Mouse (Mus musculus) intestine, embryonic 16.5 days (tissue): ENCODE results near the gene Pnrc1. TPM values are rescaled to one million over a fixed set of nuclear protein-coding genes. Genes with fewer than 3 reads are reported as not detected.
A peak's percentile ranks its signal among the peaks of the same experiment; 100 is the strongest.

ENCODE experiments used
- ATAC-seq: fragments of 200-750 bp; cut with Nextera tagmentation; 2 replicates; pipeline ENCODE4 v1.8.0; 2017; ENCODE audit warnings: moderate TSS enrichment, moderate library complexity
- H3K27ac ChIP-seq: fragments of 300-500 bp; sonication (generic); 2 replicates; pipeline ENCODE4 v1.5.1; 2014; ENCODE audit warnings: mild to moderate bottlenecking, low read length
- H3K27me3 ChIP-seq: fragments of 300-500 bp; sonication (generic); replicated peaks from 2 replicates; pipeline ENCODE4 v1.6.1; 2014; ENCODE audit warnings: low read length, control low read depth, mixed read lengths; ENCODE audit not compliant: control insufficient read depth, insufficient read depth
- H3K36me3 ChIP-seq: fragments of 300-500 bp; sonication (generic); 2 replicates; pipeline ENCODE4 v1.6.1; 2014; ENCODE audit warnings: low read length, control low read depth; ENCODE audit not compliant: control insufficient read depth, insufficient read depth
- H3K4me1 ChIP-seq: fragments of 300-500 bp; sonication (generic); 2 replicates; pipeline ENCODE4 v1.6.1; 2014; ENCODE audit warnings: low read length, control low read depth, mixed read lengths; ENCODE audit not compliant: control insufficient read depth, insufficient read depth
- H3K4me2 ChIP-seq: fragments of 300-500 bp; sonication (generic); 2 replicates; pipeline ENCODE4 v1.6.1; 2014; ENCODE audit warnings: low read depth, low read length, control low read depth
- H3K4me3 ChIP-seq: fragments of 300-500 bp; sonication (generic); 2 replicates; pipeline ENCODE4 v1.5.1; 2014; ENCODE audit warnings: mild to moderate bottlenecking, low read length
- H3K9ac ChIP-seq: fragments of 300-500 bp; sonication (generic); 2 replicates; pipeline ENCODE4 v1.6.1; 2014; ENCODE audit warnings: low read depth, low read length
- H3K9me3 ChIP-seq: fragments of 300-500 bp; sonication (generic); 2 replicates; pipeline ENCODE4 v1.6.1; 2016; ENCODE audit warnings: low read length, control low read depth; ENCODE audit not compliant: control insufficient read depth
- WGBS: fragments of 180-500 bp; shearing (Covaris S2); extraction: QIAGEN DNeasy Blood & Tissue Kit; methylation state at CpG from one replicate; pipeline ENCODE4 v1.1.7; 2014; 5-methylcytosine and 5-hydroxymethylcytosine counted together
- polyA plus RNA-seq: library from polyadenylated mRNA; unstranded; fragments of >200 nt; fragmentation: Nextera tagmentation; extraction: Ambion mirVana; gene quantifications from 2 replicates; pipeline ENCODE4 v1.2.1, GENCODE M21; 2015

The Pnrc1 gene
- polyA plus RNA-seq, 1 experiment from 2014 or later: 51.0 TPM

DNA sequence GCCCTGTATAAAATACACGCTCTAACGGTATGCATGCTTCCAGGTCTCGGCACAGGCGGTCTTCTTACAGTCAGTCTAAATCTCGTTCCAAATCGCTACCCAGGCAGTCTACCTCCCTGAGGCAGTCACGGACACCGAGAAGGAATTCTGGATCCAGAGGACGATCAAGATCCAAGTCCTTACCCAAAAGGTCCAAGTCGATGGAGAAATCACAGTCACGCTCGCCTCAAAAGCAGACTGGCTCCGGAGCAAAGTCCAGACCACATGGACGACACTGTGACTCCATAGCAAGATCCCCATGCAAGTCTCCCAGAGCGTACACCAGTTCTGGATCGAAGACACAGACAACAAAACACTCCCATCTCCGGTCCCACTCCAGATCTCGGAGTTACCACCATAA lies 59.1 kb downstream of the Pnrc1 start:
- Histone ChIP-seq H3K27ac (no peak overlapping the region), H3K4me3 (no peak overlapping the region), H3K27me3 (no peaks in the 10 kb centered on the region), H3K9ac (no peak overlapping the region), H3K4me1 (no peaks in the 10 kb centered on the region), H3K9me3 (no peaks in the 10 kb centered on the region), H3K36me3 (no peaks in the 10 kb centered on the region), H3K4me2 (no peak overlapping the region)
- no peak for ATAC-seq
- 89% methylated on average over 18 of the region's 18 CpGs for WGBS

DNA sequence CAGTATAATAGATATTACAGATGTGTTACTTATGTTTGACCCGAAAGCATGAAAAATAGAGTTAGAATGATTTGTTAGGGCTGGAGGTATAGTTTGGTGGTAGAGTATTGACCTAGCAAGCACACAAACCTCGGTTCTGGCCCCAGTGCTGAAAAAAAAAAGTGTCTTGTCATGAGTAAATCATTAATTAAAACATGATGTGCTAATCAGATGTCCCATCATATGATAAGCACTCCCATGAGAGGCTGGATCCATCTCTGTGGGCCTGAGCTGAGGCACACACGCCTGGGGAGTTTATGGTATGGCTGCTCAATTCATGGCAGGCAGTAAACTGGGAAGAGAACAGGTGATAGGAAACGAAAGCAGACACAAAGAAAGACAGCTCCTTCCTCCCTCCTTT lies 60.3 kb downstream of the Pnrc1 start:
- Histone ChIP-seq H3K27me3 (no peaks in the 10 kb centered on the region), H3K9me3 (no peaks in the 10 kb centered on the region), H3K27ac (no peak overlapping the region), H3K36me3 (no peaks in the 10 kb centered on the region), H3K4me1 (no peaks in the 10 kb centered on the region), H3K4me3 (no peak overlapping the region), H3K9ac (no peak overlapping the region), H3K4me2 (no peak overlapping the region)
- 67% methylated on average over 4 of the region's 4 CpGs for WGBS
- no peak for ATAC-seq

DNA sequence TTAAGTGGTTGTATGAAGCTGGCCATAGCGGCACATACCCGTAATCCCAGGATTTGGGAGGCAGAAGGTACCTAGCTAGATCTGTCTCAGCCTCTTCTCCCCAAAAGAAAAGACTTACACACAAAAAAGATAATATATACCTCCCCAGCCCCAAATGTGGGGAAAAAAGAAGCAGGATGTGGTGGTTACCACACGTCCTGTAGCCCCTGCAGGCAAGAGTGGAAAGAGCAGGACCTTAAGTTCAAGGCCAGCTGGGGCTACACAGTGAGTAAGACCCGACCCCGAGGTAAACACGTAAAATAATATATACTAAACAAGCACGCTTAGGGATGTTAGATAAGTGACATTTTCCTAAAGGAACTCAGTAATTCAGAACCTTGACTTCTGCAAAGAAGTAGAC lies 62.8 kb downstream of the Pnrc1 start:
- Histone ChIP-seq H3K4me1 (no peaks in the 10 kb centered on the region), H3K36me3 (no peaks in the 10 kb centered on the region), H3K9ac (no peak overlapping the region), H3K4me2 (no peak overlapping the region), H3K4me3 (no peak overlapping the region), H3K27me3 (no peaks in the 10 kb centered on the region), H3K27ac (no peak overlapping the region), H3K9me3 (no peaks in the 10 kb centered on the region)
- 81% methylated on average over 7 of the region's 7 CpGs for WGBS
- ATAC-seq: no peak

DNA sequence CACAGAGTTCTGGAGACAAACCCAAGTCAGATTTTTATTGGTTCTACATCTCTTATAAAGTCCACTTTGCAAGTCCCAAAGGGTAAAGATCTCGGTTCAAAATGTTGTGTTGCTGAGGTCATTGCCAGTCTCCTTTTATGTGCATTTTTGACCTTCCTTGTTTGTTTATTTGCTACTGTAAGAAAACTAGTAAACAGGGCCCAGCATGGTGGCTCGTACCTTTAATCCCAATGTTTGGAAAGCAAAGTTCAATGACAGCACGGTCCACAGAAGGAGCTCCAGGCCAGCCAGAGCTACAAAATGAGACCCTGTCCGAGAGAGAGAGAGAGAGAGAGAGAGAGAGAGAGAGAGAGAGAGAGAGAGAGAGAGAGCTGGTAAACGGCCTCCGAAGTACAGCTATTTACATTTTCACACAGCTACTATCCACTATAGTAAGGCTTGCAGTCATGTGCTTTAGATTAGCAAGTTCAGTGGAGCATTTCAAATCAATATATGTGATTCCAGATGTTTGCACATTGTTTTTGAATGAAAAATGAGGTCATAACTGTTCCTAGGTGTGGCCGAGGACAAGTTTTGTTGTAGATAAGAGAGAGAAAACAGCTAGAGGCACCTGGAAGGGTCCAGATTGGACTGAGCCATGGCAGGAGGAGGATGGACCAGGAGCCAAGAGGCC lies 65.8 kb downstream of the Pnrc1 start:
- no peaks in the 10 kb centered on the region for H3K36me3 ChIP-seq
- no peaks in the 10 kb centered on the region for H3K4me1 ChIP-seq
- H3K4me2 ChIP-seq: no peak overlapping the region
- H3K27ac ChIP-seq: no peak overlapping the region
- H3K4me3 ChIP-seq: no peak overlapping the region
- H3K9me3 ChIP-seq: no peaks in the 10 kb centered on the region
- no peak overlapping the region for H3K9ac ChIP-seq
- H3K27me3 ChIP-seq: no peaks in the 10 kb centered on the region
- 46% methylated on average over 7 of the region's 7 CpGs for WGBS
- ATAC-seq: no peak

DNA sequence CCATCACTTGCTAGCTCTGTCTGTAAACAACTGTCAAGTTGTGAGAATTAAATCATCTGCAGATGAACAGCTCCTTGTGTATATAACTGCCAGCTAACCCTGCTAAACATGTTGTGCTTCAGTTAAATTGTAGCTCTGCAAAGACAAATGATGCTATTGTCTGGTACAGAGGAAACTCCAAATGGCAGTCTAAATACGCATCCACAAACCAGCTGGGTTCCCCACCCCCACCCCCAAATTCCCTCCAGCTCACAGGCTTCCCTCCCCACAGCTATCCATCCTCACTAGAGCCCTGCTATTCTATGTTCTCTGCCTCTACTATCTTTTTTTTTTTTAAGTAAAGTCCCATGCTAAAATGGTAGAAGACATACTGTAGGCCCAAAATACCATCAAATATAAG lies 68.1 kb downstream of the Pnrc1 start:
- no peaks in the 10 kb centered on the region for H3K9me3 ChIP-seq
- no peak overlapping the region for H3K27ac ChIP-seq
- H3K27me3 ChIP-seq: no peaks in the 10 kb centered on the region
- no peak overlapping the region for H3K4me3 ChIP-seq
- no peaks in the 10 kb centered on the region for H3K4me1 ChIP-seq
- H3K9ac ChIP-seq: no peak overlapping the region
- 42% methylated on average over 1 of the region's 1 CpGs for WGBS
- no peak for ATAC-seq
- H3K36me3 ChIP-seq: no peaks in the 10 kb centered on the region
- no peak overlapping the region for H3K4me2 ChIP-seq

- H3K27ac ChIP-seq: no peak within 1 kb of the TSS
- 2% methylated on average over 65 of the region's 65 CpGs for WGBS
- peak within 1 kb of the TSS; percentile 100 for H3K4me2 ChIP-seq
- peak; percentile 81 for ATAC-seq
- H3K4me1 ChIP-seq: 0 out of 2 replicates have a peak, but pooled peaks cover 8% of the 10 kb centered on the region
- peak within 1 kb of the TSS; percentile 81 for H3K9ac ChIP-seq
- peak within 1 kb of the TSS; percentile 70 for H3K4me3 ChIP-seq
- no peaks in the 10 kb centered on the region for H3K9me3 ChIP-seq
- H3K36me3 ChIP-seq: no peaks in the 10 kb centered on the region
- no peaks in the 10 kb centered on the region for H3K27me3 ChIP-seq
Observed at GRCm38 (mm10) chr4:33208881-33209841, 80.8 kb downstream of the Pnrc1 start, which contains the start of gene Srsf12. Gene Srsf12, plus strand, starts transcription at chr4:33208991.

DNA sequence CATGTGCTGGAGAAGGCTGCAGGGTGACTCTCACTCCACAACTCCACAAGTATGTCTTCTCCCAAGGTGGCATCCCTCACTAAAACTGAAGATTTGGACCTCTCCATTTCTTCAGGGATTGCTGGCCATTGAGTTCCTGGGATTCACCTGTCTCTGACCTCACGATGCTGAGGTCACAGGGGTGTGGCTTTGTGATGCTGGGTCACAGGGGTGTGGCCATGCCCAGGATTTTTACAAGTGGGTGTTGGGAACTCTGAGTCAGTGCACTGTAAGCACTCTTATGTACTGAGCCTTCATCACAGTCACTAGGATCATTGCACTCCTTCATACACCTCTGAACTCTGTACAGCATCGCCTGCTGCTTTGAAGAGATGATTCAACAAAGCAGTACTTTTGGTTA lies 82.4 kb downstream of the Pnrc1 start:
- 73% methylated on average over 2 of the region's 2 CpGs for WGBS
- Histone ChIP-seq H3K4me1 (0 out of 2 replicates have a peak, but pooled peaks cover 8% of the 10 kb centered on the region), H3K9me3 (no peaks in the 10 kb centered on the region), H3K4me2 (no peak overlapping the region), H3K9ac (no peak overlapping the region), H3K27me3 (no peaks in the 10 kb centered on the region), H3K27ac (no peak overlapping the region), H3K36me3 (no peaks in the 10 kb centered on the region), H3K4me3 (no peak overlapping the region)
- no peak for ATAC-seq

DNA sequence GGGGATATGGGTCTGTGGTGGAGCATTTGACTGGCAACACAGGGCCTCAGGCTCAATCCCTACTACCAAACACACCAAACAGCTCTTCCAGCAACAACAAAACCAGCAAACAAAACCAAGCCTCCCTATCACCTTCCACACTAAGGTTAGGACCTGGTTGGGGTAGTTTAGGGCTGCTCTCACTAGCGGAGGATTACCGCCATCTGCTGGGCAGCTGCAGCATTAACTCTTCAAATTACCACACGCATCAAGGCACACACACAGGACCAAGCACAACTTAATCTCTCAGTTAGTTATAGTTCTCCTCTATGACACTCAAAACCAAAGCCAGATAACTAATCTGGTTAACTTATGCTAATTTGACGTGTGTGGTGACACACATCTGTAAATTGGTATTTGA lies 85.3 kb downstream of the Pnrc1 start:
- ATAC-seq: no peak
- H3K36me3 ChIP-seq: no peaks in the 10 kb centered on the region
- 0 out of 2 replicates have a peak, but pooled peaks cover 6% of the 10 kb centered on the region for H3K4me1 ChIP-seq
- no peak overlapping the region for H3K4me3 ChIP-seq
- no peaks in the 10 kb centered on the region for H3K9me3 ChIP-seq
- WGBS: 7% methylated on average over 4 of the region's 4 CpGs
- H3K9ac ChIP-seq: no peak overlapping the region
- H3K27ac ChIP-seq: no peak overlapping the region
- no peaks in the 10 kb centered on the region for H3K27me3 ChIP-seq
- no peak overlapping the region for H3K4me2 ChIP-seq

DNA sequence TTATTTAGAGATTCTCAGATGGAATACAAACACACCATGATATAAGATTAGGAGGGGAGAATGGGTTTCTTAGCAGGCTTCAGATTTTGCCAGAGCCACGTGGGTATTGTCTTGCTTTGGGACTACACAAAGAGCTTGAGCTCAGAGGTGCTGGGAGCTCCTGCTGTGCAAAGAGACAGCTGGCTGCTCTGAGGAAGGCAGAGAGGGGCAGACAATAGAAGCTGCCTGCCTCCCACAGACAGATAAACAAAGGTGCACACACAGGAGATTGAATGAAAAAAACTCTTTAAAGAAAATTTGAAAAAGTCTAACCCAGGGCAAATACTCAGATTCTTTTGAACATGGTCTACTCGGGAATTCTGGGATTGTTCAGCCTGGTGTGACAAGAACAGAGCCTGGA lies 91.8 kb downstream of the Pnrc1 start:
- Histone ChIP-seq H3K36me3 (no peaks in the 10 kb centered on the region), H3K27ac (no peak overlapping the region), H3K9ac (no peak overlapping the region), H3K27me3 (no peaks in the 10 kb centered on the region), H3K4me2 (no peak overlapping the region), H3K4me1 (no peaks in the 10 kb centered on the region), H3K9me3 (no peaks in the 10 kb centered on the region), H3K4me3 (no peak overlapping the region)
- 23% methylated on average over 2 of the region's 2 CpGs for WGBS
- no peak for ATAC-seq
